Mouse (Mus musculus): Measurements from ENCODE around the gene Med13. TPM values are rescaled to one million over a fixed set of nuclear protein-coding genes. Genes with fewer than 3 reads are reported as not detected.

Gene Med13
- total and polyA plus RNA-seq, 2 experiments from 2014 or later, result 5.3 to 59.7 TPM

- ATAC-seq (peak; percentile 70; the same call in 1 of the 2 replicates), DNase-seq (ENCODE audit: low spot score) (peak; percentile 84)
- H3K9me3 ChIP-seq (ENCODE audit: low read length), result no peaks in the 10 kb centered on the region
- H3K9ac ChIP-seq (replicated peaks; ENCODE audit: low read length), result no peak overlapping the region
- no peak overlapping the region for H3K4me2 ChIP-seq (ENCODE audit: low read depth, low read length)
- H3K4me1 ChIP-seq (ENCODE audit: insufficient read depth, low read length), result 0 out of 2 replicates have a peak, but pooled peaks cover 5% of the 10 kb centered on the region
- TF ChIP-seq CTCF (IDR thresholded peaks at IDR 0.05; ENCODE audit: low read depth), result peak; percentile 57
- H3K4me3 ChIP-seq (ENCODE audit: low read length), result no peak overlapping the region
- no peaks in the 10 kb centered on the region for H3K27me3 ChIP-seq (ENCODE audit: insufficient read depth, low read length)
- H3K27ac ChIP-seq, result no peak overlapping the region
- H3K36me3 ChIP-seq (ENCODE audit: insufficient read depth, low read length), result no peaks in the 10 kb centered on the region
- WGBS, result 13% methylated on average over 9 of the region's 9 CpGs
Measured at GRCm38 (mm10) chr11:86395513-86396125, 38.2 kb upstream of the Med13 start.

GRCm38 (mm10) chr11:86395100-86395499 lies 37.7 kb upstream of the Med13 start:
- no peaks in the 10 kb centered on the region for H3K9me3 ChIP-seq (ENCODE audit: low read length)
- DNase-seq (ENCODE audit: low spot score) (no peak), ATAC-seq (no peak)
- no peak for TF ChIP-seq CTCF (IDR thresholded peaks at IDR 0.05; ENCODE audit: low read depth)
- WGBS, result 91% methylated on average over 4 of the region's 4 CpGs
- H3K27me3 ChIP-seq (ENCODE audit: insufficient read depth, low read length), result no peaks in the 10 kb centered on the region
- H3K4me2 ChIP-seq (ENCODE audit: low read depth, low read length), result no peak overlapping the region
- no peak overlapping the region for H3K27ac ChIP-seq
- no peak overlapping the region for H3K9ac ChIP-seq (replicated peaks; ENCODE audit: low read length)
- no peak overlapping the region for H3K4me3 ChIP-seq (ENCODE audit: low read length)
- no peaks in the 10 kb centered on the region for H3K36me3 ChIP-seq (ENCODE audit: insufficient read depth, low read length)
- 0 out of 2 replicates have a peak, but pooled peaks cover 5% of the 10 kb centered on the region for H3K4me1 ChIP-seq (ENCODE audit: insufficient read depth, low read length)

- WGBS, result 87% methylated on average over 7 of the region's 7 CpGs
- Histone ChIP-seq H3K4me2 (ENCODE audit: low read depth, low read length) (no peak overlapping the region), H3K4me1 (ENCODE audit: insufficient read depth, low read length) (0 out of 2 replicates have a peak, but pooled peaks cover 5% of the 10 kb centered on the region), H3K9ac (replicated peaks; ENCODE audit: low read length) (no peak overlapping the region), H3K36me3 (ENCODE audit: insufficient read depth, low read length) (no peaks in the 10 kb centered on the region), H3K9me3 (ENCODE audit: low read length) (no peaks in the 10 kb centered on the region), H3K4me3 (ENCODE audit: low read length) (no peak overlapping the region), H3K27ac (no peak overlapping the region), H3K27me3 (ENCODE audit: insufficient read depth, low read length) (no peaks in the 10 kb centered on the region)
- ATAC-seq (no peak), DNase-seq (ENCODE audit: low spot score) (no peak)
- TF ChIP-seq CTCF (IDR thresholded peaks at IDR 0.05; ENCODE audit: low read depth), result no peak
Measured at GRCm38 (mm10) chr11:86391687-86392086, 34.3 kb upstream of the Med13 start.

- 54% methylated on average over 1 of the region's 1 CpGs for WGBS
- ATAC-seq, result no peak
Measured at GRCm38 (mm10) chr11:86390308-86390707, 32.9 kb upstream of the Med13 start.

GRCm38 (mm10) chr11:86389506-86389905 lies 32.1 kb upstream of the Med13 start:
- no peak for TF ChIP-seq CTCF (IDR thresholded peaks at IDR 0.05; ENCODE audit: low read depth)
- Histone ChIP-seq H3K27me3 (ENCODE audit: insufficient read depth, low read length) (no peaks in the 10 kb centered on the region), H3K9ac (replicated peaks; ENCODE audit: low read length) (no peak overlapping the region), H3K27ac (no peak overlapping the region), H3K4me1 (ENCODE audit: insufficient read depth, low read length) (no peaks in the 10 kb centered on the region), H3K36me3 (ENCODE audit: insufficient read depth, low read length) (no peaks in the 10 kb centered on the region), H3K4me2 (ENCODE audit: low read depth, low read length) (no peak overlapping the region), H3K4me3 (ENCODE audit: low read length) (no peak overlapping the region), H3K9me3 (ENCODE audit: low read length) (no peaks in the 10 kb centered on the region)
- DNase-seq (ENCODE audit: low spot score) (no peak), ATAC-seq (no peak)
- WGBS, result 81% methylated on average over 4 of the region's 4 CpGs

More at GRCm38 (mm10) chr11:86390308-86390707, 32.9 kb upstream of the Med13 start:
- TF ChIP-seq CTCF (IDR thresholded peaks at IDR 0.05; ENCODE audit: low read depth), result no peak
- no peaks in the 10 kb centered on the region for H3K36me3 ChIP-seq (ENCODE audit: insufficient read depth, low read length)
- no peak for DNase-seq (ENCODE audit: low spot score)
- H3K27ac ChIP-seq, result no peak overlapping the region
- no peaks in the 10 kb centered on the region for H3K9me3 ChIP-seq (ENCODE audit: low read length)
- H3K9ac ChIP-seq (replicated peaks; ENCODE audit: low read length), result no peak overlapping the region
- H3K4me2 ChIP-seq (ENCODE audit: low read depth, low read length), result no peak overlapping the region
- H3K4me3 ChIP-seq (ENCODE audit: low read length), result no peak overlapping the region
- H3K27me3 ChIP-seq (ENCODE audit: insufficient read depth, low read length), result no peaks in the 10 kb centered on the region
- H3K4me1 ChIP-seq (ENCODE audit: insufficient read depth, low read length), result 0 out of 2 replicates have a peak, but pooled peaks cover under 1% of the 10 kb centered on the region

- Histone ChIP-seq H3K4me1 (ENCODE audit: insufficient read depth, low read length) (no peaks in the 10 kb centered on the region), H3K4me2 (ENCODE audit: low read depth, low read length) (no peak overlapping the region), H3K4me3 (ENCODE audit: low read length) (no peak overlapping the region), H3K36me3 (ENCODE audit: insufficient read depth, low read length) (no peaks in the 10 kb centered on the region), H3K27me3 (ENCODE audit: insufficient read depth, low read length) (no peaks in the 10 kb centered on the region), H3K9me3 (ENCODE audit: low read length) (no peaks in the 10 kb centered on the region), H3K27ac (no peak overlapping the region), H3K9ac (replicated peaks; ENCODE audit: low read length) (no peak overlapping the region)
- no peak for DNase-seq (ENCODE audit: low spot score)
- no peak for TF ChIP-seq CTCF (IDR thresholded peaks at IDR 0.05; ENCODE audit: low read depth)
- WGBS, result 81% methylated on average over 13 of the region's 13 CpGs
- no peak for ATAC-seq
Measured at GRCm38 (mm10) chr11:86388821-86389480, 31.5 kb upstream of the Med13 start.
